Mouse (Mus musculus): Measurements from ENCODE around the gene Ckap2l.

Ckap2l gene

GRCm38 (mm10) chr2:129296671-129297588 is at the start of gene Ckap2l:
TSS of gene Ckap2l (minus strand) at chr2:129297212.
- DNase-seq: peak; percentile 96 to 97

GRCm38 (mm10) chr2:129338138-129338621 is 41.2 kb upstream of the Ckap2l start:
- no peak for DNase-seq

GRCm38 (mm10) chr2:129333471-129333870 is 36.5 kb upstream of the Ckap2l start:
- no peak for DNase-seq

- DNase-seq: peak in 1 of 2 experiments; percentile 14
Observed at GRCm38 (mm10) chr2:129330540-129330939, 33.5 kb upstream of the Ckap2l start.

GRCm38 (mm10) chr2:129330024-129330423 is 33.0 kb upstream of the Ckap2l start:
- DNase-seq: no peak

- DNase-seq: no peak
Observed at GRCm38 (mm10) chr2:129328238-129328637, 31.2 kb upstream of the Ckap2l start.

GRCm38 (mm10) chr2:129324216-129324615 is 27.2 kb upstream of the Ckap2l start:
- no peak for DNase-seq

GRCm38 (mm10) chr2:129322117-129322635 is 25.2 kb upstream of the Ckap2l start:
- no peak for DNase-seq

GRCm38 (mm10) chr2:129320033-129320605 is 23.1 kb upstream of the Ckap2l start:
- DNase-seq: no peak

GRCm38 (mm10) chr2:129315831-129316230 is 18.8 kb upstream of the Ckap2l start:
- no peak for DNase-seq

- no peak for DNase-seq
Observed at GRCm38 (mm10) chr2:129314880-129315279, 17.9 kb upstream of the Ckap2l start.

GRCm38 (mm10) chr2:129313934-129314333 is 16.9 kb upstream of the Ckap2l start:
- DNase-seq: no peak

GRCm38 (mm10) chr2:129309836-129310235 is 12.8 kb upstream of the Ckap2l start, which contains the start of gene Il1a:
TSS of gene Il1a (minus strand) at chr2:129309972.
- DNase-seq: no peak

GRCm38 (mm10) chr2:129306020-129306419 is 9.0 kb upstream of the Ckap2l start:
- DNase-seq: no peak

- DNase-seq: no peak
Observed at GRCm38 (mm10) chr2:129297589-129297982, 574 bp upstream of the Ckap2l start.

GRCm38 (mm10) chr2:129296086-129296485 is 926 bp downstream of the Ckap2l start:
- no peak for DNase-seq

GRCm38 (mm10) chr2:129295075-129295474 is 1.9 kb downstream of the Ckap2l start:
- no peak for DNase-seq

GRCm38 (mm10) chr2:129273823-129274222 is 23.2 kb downstream of the Ckap2l start:
- no peak for DNase-seq

GRCm38 (mm10) chr2:129270621-129271020 is 26.4 kb downstream of the Ckap2l start:
- DNase-seq: no peak

- DNase-seq: no peak
Observed at GRCm38 (mm10) chr2:129269986-129270385, 27.0 kb downstream of the Ckap2l start.

- DNase-seq: no peak
Observed at GRCm38 (mm10) chr2:129269161-129269643, 27.8 kb downstream of the Ckap2l start.

- DNase-seq: no peak
Observed at GRCm38 (mm10) chr2:129267738-129268137, 29.3 kb downstream of the Ckap2l start.

GRCm38 (mm10) chr2:129265316-129265715 is 31.7 kb downstream of the Ckap2l start:
- DNase-seq: no peak

Measured in kidney, postnatal 4 days (tissue).